Mouse (Mus musculus): Measurements from ENCODE around the gene BC107364. TPM values are rescaled to one million over a fixed set of nuclear protein-coding genes. Genes with fewer than 3 reads are reported as not detected.
"Not testable (repeated sequence)": the region's sequence is repeated elsewhere in the genome, so short reads cannot be mapped to it uniquely, and the experiment has no call there.

Gene BC107364
- total RNA-seq, 2 experiments from 2014 or later, result not detected

GRCm38 (mm10) chr3:96486064-96486827 is 34.1 kb upstream of the BC107364 start:
- not testable (repeated sequence) for DNase-seq (ENCODE audit: low spot score)

GRCm38 (mm10) chr3:96485361-96485760 is 33.3 kb upstream of the BC107364 start:
- DNase-seq (ENCODE audit: low spot score), result no peak

GRCm38 (mm10) chr3:96484921-96485320 is 32.8 kb upstream of the BC107364 start:
- DNase-seq (ENCODE audit: low spot score), result no peak

- no peak for DNase-seq (ENCODE audit: low spot score)
Measured at GRCm38 (mm10) chr3:96483946-96484345, 31.8 kb upstream of the BC107364 start.

- DNase-seq (ENCODE audit: low spot score), result not testable (repeated sequence)
Measured at GRCm38 (mm10) chr3:96483044-96483443, 30.9 kb upstream of the BC107364 start.

GRCm38 (mm10) chr3:96482451-96482850 is 30.3 kb upstream of the BC107364 start:
- DNase-seq (ENCODE audit: low spot score), result no peak

- DNase-seq (ENCODE audit: low spot score), result no peak
Measured at GRCm38 (mm10) chr3:96481856-96482255, 29.8 kb upstream of the BC107364 start.

- no peak for DNase-seq (ENCODE audit: low spot score)
Measured at GRCm38 (mm10) chr3:96480684-96481270, 28.7 kb upstream of the BC107364 start.

GRCm38 (mm10) chr3:96479249-96479648 is 27.1 kb upstream of the BC107364 start:
- DNase-seq (ENCODE audit: low spot score), result no peak

GRCm38 (mm10) chr3:96477558-96477957 is 25.5 kb upstream of the BC107364 start:
- no peak for DNase-seq (ENCODE audit: low spot score)

GRCm38 (mm10) chr3:96477084-96477483 is 25.0 kb upstream of the BC107364 start:
- no peak for DNase-seq (ENCODE audit: low spot score)

GRCm38 (mm10) chr3:96474909-96475655 is 23.0 kb upstream of the BC107364 start:
- DNase-seq (ENCODE audit: low spot score), result no peak

- DNase-seq (ENCODE audit: low spot score), result not testable (repeated sequence)
Measured at GRCm38 (mm10) chr3:96473556-96473955, 21.4 kb upstream of the BC107364 start.

GRCm38 (mm10) chr3:96472066-96472465 is 20.0 kb upstream of the BC107364 start:
- no peak for DNase-seq (ENCODE audit: low spot score)

- DNase-seq (ENCODE audit: low spot score), result no peak
Measured at GRCm38 (mm10) chr3:96469626-96470025, 17.5 kb upstream of the BC107364 start.

GRCm38 (mm10) chr3:96468335-96468734 is 16.2 kb upstream of the BC107364 start:
- DNase-seq (ENCODE audit: low spot score), result not testable (repeated sequence)

GRCm38 (mm10) chr3:96467641-96468040 is 15.5 kb upstream of the BC107364 start:
- no peak for DNase-seq (ENCODE audit: low spot score)

GRCm38 (mm10) chr3:96463891-96464290 is 11.8 kb upstream of the BC107364 start:
- DNase-seq (ENCODE audit: low spot score), result no peak

GRCm38 (mm10) chr3:96460568-96460870 is 8.4 kb upstream of the BC107364 start:
- DNase-seq (ENCODE audit: low spot score), result not testable (repeated sequence)

- DNase-seq (ENCODE audit: low spot score), result not testable (repeated sequence)
Measured at GRCm38 (mm10) chr3:96459757-96460567, 7.9 kb upstream of the BC107364 start.

GRCm38 (mm10) chr3:96458886-96459439 is 6.9 kb upstream of the BC107364 start:
- DNase-seq (ENCODE audit: low spot score), result not testable (repeated sequence)
